Mouse (Mus musculus) ES-Bruce4 (cell line): Measurements from ENCODE around the gene Cmip.

Source experiments
- CTCF ChIP-seq: IDR thresholded peaks from one replicate; pipeline ENCODE4 v1.8.1; 2011; ENCODE audit warnings: low read depth, low read length
- EP300 ChIP-seq: IDR thresholded peaks from 2 replicates; pipeline ENCODE4 v1.6.1; 2011; ENCODE audit warnings: low read depth, low read length; ENCODE audit not compliant: insufficient read depth
- POLR2A ChIP-seq: IDR thresholded peaks from one replicate; pipeline ENCODE4 v1.8.1; 2011; ENCODE audit warnings: low read length; ENCODE audit not compliant: insufficient read depth

DNA sequence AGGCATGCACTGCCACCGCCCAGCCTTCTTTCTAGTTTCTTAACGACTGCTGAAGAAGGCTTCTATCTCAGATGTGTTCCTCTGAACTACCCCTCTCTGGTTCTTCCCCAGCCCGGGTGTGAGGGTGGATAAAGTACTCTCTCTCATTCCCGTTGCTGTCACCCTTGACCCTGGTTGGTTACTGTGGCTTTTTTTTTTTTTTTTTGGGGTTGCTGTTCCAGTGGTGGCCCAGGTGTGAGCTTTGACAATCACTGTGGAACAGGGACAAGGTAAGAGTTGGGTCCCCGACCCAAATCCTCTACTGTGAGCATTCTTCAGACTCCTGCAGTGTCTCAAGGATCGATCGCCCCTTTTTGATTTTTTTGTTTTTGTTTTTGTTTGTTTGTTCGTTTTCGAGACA lies 214.8 kb downstream of the Cmip start:
- TF ChIP-seq CTCF = no peak
- TF ChIP-seq POLR2A = no peak
- TF ChIP-seq EP300 = no peak
